8 mouse cellular contexts compared by ENCODE assay signal in the genomic region with DNA sequence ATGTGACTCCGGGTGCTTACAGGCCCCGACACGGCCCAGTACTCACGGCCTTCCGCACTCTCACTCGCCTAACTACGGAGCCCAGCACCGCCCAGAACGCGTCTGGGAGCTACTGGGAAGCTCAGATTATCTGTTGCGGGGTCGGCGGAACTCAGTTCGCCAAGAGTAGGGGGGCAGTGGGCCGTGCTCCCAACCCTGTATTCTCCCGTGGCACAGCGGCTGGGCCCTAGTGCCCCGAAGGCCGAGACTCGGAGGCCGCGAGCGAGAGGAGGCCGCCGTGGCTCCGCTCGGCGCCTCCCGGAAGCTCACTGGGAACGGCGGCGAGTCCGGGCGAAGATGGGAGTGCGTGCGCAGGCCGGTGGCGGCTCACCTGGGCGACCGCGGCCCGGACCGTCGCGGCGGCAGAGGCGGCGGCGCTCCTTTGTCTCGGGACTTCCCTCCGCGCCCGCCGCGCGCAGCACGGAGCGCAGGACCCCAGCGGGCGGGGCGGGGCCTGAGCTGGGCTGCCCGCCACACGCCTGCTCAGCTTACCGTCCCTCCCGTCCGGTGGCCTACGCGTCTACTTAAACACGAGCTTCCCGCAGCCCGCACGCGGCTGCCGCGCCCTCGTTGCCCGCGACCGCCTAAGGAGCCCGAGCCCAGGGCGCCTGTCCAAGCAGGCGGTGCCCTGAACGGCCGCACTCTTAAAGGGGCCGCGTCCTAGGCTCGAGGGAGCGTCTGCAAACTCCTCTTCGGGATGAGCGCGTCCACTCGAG. TPM values are rescaled to one million over a fixed set of nuclear protein-coding genes. Genes with fewer than 3 reads are reported as not detected.
DNase-seq lines count a peak whose midpoint lies in the region; ATAC-seq lines count a peak whose summit lies in the region.

No protein-coding gene starts in this region.

- H3K4me2 ChIP-seq in embryonic facial prominence, embryonic 12.5 days (replicated peaks) = peak overlapping the region; percentile 91
- H3K4me2 ChIP-seq in heart, embryonic 12.5 days = peak overlapping the region; percentile 95
- H3K4me2 ChIP-seq in liver, embryonic 11.5 days = peak overlapping the region; percentile 99

- DNase-seq in A20 (ENCODE audit: low read depth, low spot score) = peak; percentile 99
- DNase-seq in adrenal gland, adult 8-10 months = peak; percentile 84
- peak; percentile 92 for DNase-seq in kidney, postnatal 10 days
- DNase-seq in liver, embryonic 11.5 days (ENCODE audit: low spot score) = peak; percentile 96
- peak; percentile 79 to 92 for DNase-seq in monocyte, adult 2 months (ENCODE audit: low read depth in 1 of 2, low spot score in 2 of 2)
- peak; percentile 85 to 94 for DNase-seq in spleen, postnatal 4 days (ENCODE audit: low spot score in 2 of 2)

- peaks cover 24% of the 10 kb centered on the region for H3K4me1 ChIP-seq in embryonic facial prominence, embryonic 12.5 days
- H3K4me1 ChIP-seq in heart, embryonic 12.5 days (replicated peaks) = peaks cover 31% of the 10 kb centered on the region
- H3K4me1 ChIP-seq in liver, embryonic 11.5 days (replicated peaks; ENCODE audit: control insufficient read depth, insufficient read depth, low read length) = peaks cover 30% of the 10 kb centered on the region

- under 1% methylated on average over 86 of the region's 92 CpGs for WGBS in embryonic facial prominence, embryonic 12.5 days
- WGBS in heart, embryonic 12.5 days = 1% methylated on average over 92 of the region's 92 CpGs
- WGBS in liver, embryonic 11.5 days = under 1% methylated on average over 92 of the region's 92 CpGs

- H3K36me3 ChIP-seq in embryonic facial prominence, embryonic 12.5 days = peaks cover 23% of the 10 kb centered on the region
- peaks cover 22% of the 10 kb centered on the region for H3K36me3 ChIP-seq in heart, embryonic 12.5 days
- peaks cover 21% of the 10 kb centered on the region for H3K36me3 ChIP-seq in liver, embryonic 11.5 days (ENCODE audit: control insufficient read depth, insufficient read depth, low read length)

- no peaks in the 10 kb centered on the region for H3K9me3 ChIP-seq in embryonic facial prominence, embryonic 12.5 days
- no peaks in the 10 kb centered on the region for H3K9me3 ChIP-seq in heart, embryonic 12.5 days (replicated peaks)
- H3K9me3 ChIP-seq in liver, embryonic 11.5 days (ENCODE audit: control insufficient read depth, low read length) = no peaks in the 10 kb centered on the region

- H3K27me3 ChIP-seq in embryonic facial prominence, embryonic 12.5 days = no peaks in the 10 kb centered on the region
- no peaks in the 10 kb centered on the region for H3K27me3 ChIP-seq in heart, embryonic 12.5 days (replicated peaks)
- H3K27me3 ChIP-seq in liver, embryonic 11.5 days (replicated peaks; ENCODE audit: control insufficient read depth, insufficient read depth, low read length) = no peaks in the 10 kb centered on the region

- H3K27ac ChIP-seq in embryonic facial prominence, embryonic 12.5 days = peak overlapping the region; percentile 98
- peak overlapping the region; percentile 98 for H3K27ac ChIP-seq in heart, embryonic 12.5 days (ENCODE audit: poor library complexity, severe bottlenecking)
- peak overlapping the region; percentile 95 for H3K27ac ChIP-seq in liver, embryonic 11.5 days (ENCODE audit: low read depth, low read length)

- peak; percentile 88 for ATAC-seq in embryonic facial prominence, embryonic 12.5 days (ENCODE audit: insufficient number of reproducible peaks, insufficient read depth, low FRiP score, low TSS enrichment)
- peak; percentile 92 for ATAC-seq in heart, embryonic 12.5 days (ENCODE audit: insufficient number of reproducible peaks, low FRiP score)
- peak; percentile 84 for ATAC-seq in liver, embryonic 11.5 days (replicated peaks; ENCODE audit: low FRiP score)

- H3K9ac ChIP-seq in embryonic facial prominence, embryonic 12.5 days = peak overlapping the region; percentile 100
- peak overlapping the region; percentile 99 for H3K9ac ChIP-seq in heart, embryonic 12.5 days
- peak overlapping the region; percentile 90 for H3K9ac ChIP-seq in liver, embryonic 11.5 days (ENCODE audit: low read depth, low read length)

- H3K4me3 ChIP-seq in embryonic facial prominence, embryonic 12.5 days = peak overlapping the region; percentile 94
- peak overlapping the region; percentile 98 for H3K4me3 ChIP-seq in heart, embryonic 12.5 days
- peak overlapping the region; percentile 78 for H3K4me3 ChIP-seq in liver, embryonic 11.5 days (ENCODE audit: low read depth, low read length)

RNA-seq across cellular contexts. Expression of a gene that starts 1.3 kb away (rescaled TPM):
- 100 to 1,000 TPM; 249 to 283 (median 265) TPM for total RNA-seq in adrenal gland, adult 8-10 months (2022)
- polyA plus RNA-seq in embryonic facial prominence, embryonic 12.5 days (2016; fragmentation: Nextera tagmentation; extraction: Ambion mirVana) = 782 and 798 TPM in 2 replicates
- 459 and 468 TPM in 2 replicates for polyA plus RNA-seq in heart, embryonic 12.5 days (2016; fragmentation: Nextera tagmentation; extraction: Ambion mirVana)
- polyA plus RNA-seq in liver, embryonic 11.5 days (2014; fragmentation: Nextera tagmentation; extraction: Ambion mirVana) = 621 and 624 TPM in 2 replicates

RNA-seq across cellular contexts. Expression of a gene that starts 17.0 kb away (rescaled TPM):
- 10 to 100 TPM; 12.8 to 44.5 (median 22.1) TPM for total RNA-seq in adrenal gland, adult 8-10 months (2022)
- polyA plus RNA-seq in embryonic facial prominence, embryonic 12.5 days (2016; fragmentation: Nextera tagmentation; extraction: Ambion mirVana) = 1.5 and 1.9 TPM in 2 replicates
- 0.18 and 0.42 TPM in 2 replicates for polyA plus RNA-seq in heart, embryonic 12.5 days (2016; fragmentation: Nextera tagmentation; extraction: Ambion mirVana)
- 0.60 and 0.83 TPM in 2 replicates for polyA plus RNA-seq in liver, embryonic 11.5 days (2014; fragmentation: Nextera tagmentation; extraction: Ambion mirVana)

RNA-seq across cellular contexts. Expression of a gene that starts 25.1 kb away (rescaled TPM):
- total RNA-seq in adrenal gland, adult 8-10 months (2022) = under 1 TPM in 3 of 4 experiments, not detected in 1; 0.31 to 0.56 (median 0.41) TPM
- not detected in 2 replicates for polyA plus RNA-seq in embryonic facial prominence, embryonic 12.5 days (2016; fragmentation: Nextera tagmentation; extraction: Ambion mirVana)
- not detected in 2 replicates for polyA plus RNA-seq in heart, embryonic 12.5 days (2016; fragmentation: Nextera tagmentation; extraction: Ambion mirVana)
- not detected in 2 replicates for polyA plus RNA-seq in liver, embryonic 11.5 days (2014; fragmentation: Nextera tagmentation; extraction: Ambion mirVana)

RNA-seq across cellular contexts. Expression of a gene that starts 33.2 kb away (rescaled TPM):
- total RNA-seq in adrenal gland, adult 8-10 months (2022) = 10 to 100 TPM; 23.4 to 35.5 (median 30.3) TPM
- 63.7 and 65.8 TPM in 2 replicates for polyA plus RNA-seq in embryonic facial prominence, embryonic 12.5 days (2016; fragmentation: Nextera tagmentation; extraction: Ambion mirVana)
- 33.3 and 34.1 TPM in 2 replicates for polyA plus RNA-seq in heart, embryonic 12.5 days (2016; fragmentation: Nextera tagmentation; extraction: Ambion mirVana)
- 49.3 and 51.1 TPM in 2 replicates for polyA plus RNA-seq in liver, embryonic 11.5 days (2014; fragmentation: Nextera tagmentation; extraction: Ambion mirVana)

RNA-seq across cellular contexts. Expression of a gene that starts 33.2 kb away (rescaled TPM):
- total RNA-seq in adrenal gland, adult 8-10 months (2022) = 10 to 100 TPM; 48.9 to 57.3 (median 52.2) TPM
- 34.1 and 34.9 TPM in 2 replicates for polyA plus RNA-seq in embryonic facial prominence, embryonic 12.5 days (2016; fragmentation: Nextera tagmentation; extraction: Ambion mirVana)
- 25.0 TPM in 2 replicates for polyA plus RNA-seq in heart, embryonic 12.5 days (2016; fragmentation: Nextera tagmentation; extraction: Ambion mirVana)
- polyA plus RNA-seq in liver, embryonic 11.5 days (2014; fragmentation: Nextera tagmentation; extraction: Ambion mirVana) = 29.0 and 30.8 TPM in 2 replicates

Comparison
In these comparisons a context has a peak if more than half of its experiments do, and no peak if none do; other contexts are left out.
1. Peak in every context shown above with its lines: DNase-seq, ATAC-seq, H3K4me3 ChIP-seq and H3K27ac ChIP-seq.